Mouse (Mus musculus): ENCODE results near the gene Asic2. TPM values are rescaled to one million over a fixed set of nuclear protein-coding genes. Genes with fewer than 3 reads are reported as not detected.

Asic2 gene
- polyA plus RNA-seq, 1 experiment from 2014 or later = 17.7 TPM

DNA sequence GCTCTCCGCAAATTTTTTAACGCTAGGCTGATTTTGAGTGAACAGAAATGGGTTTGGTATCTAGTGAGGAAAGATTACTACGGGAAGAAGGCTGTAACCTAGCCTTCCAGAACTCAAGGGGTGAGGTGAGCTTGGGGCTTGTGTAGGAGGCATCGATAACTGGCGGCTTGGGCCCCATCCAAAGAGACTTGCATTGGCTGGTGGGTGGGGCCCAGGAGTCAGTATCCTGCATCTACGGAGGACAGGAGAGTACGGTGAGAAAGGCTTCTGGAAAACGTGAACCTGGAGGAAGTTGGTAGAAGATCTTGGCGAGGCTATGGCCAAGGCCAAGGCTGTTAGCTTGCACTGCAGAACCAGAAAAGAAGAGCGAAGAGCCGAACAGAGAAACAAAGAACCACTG lies 1113.8 kb downstream of the Asic2 start:
- 90% methylated on average over 11 of the region's 11 CpGs for WGBS
- ATAC-seq (ENCODE audit: low FRiP score, low read depth) = no peak
- Histone ChIP-seq H3K9me3 (no peaks in the 10 kb centered on the region), H3K4me3 (no peak overlapping the region), H3K36me3 (no peaks in the 10 kb centered on the region), H3K9ac (no peak overlapping the region), H3K27ac (replicated peaks) (no peak overlapping the region), H3K4me1 (replicated peaks) (peaks cover 9% of the 10 kb centered on the region; the same call in 1 of the 2 replicates), H3K4me2 (no peak overlapping the region), H3K27me3 (no peaks in the 10 kb centered on the region)

DNA sequence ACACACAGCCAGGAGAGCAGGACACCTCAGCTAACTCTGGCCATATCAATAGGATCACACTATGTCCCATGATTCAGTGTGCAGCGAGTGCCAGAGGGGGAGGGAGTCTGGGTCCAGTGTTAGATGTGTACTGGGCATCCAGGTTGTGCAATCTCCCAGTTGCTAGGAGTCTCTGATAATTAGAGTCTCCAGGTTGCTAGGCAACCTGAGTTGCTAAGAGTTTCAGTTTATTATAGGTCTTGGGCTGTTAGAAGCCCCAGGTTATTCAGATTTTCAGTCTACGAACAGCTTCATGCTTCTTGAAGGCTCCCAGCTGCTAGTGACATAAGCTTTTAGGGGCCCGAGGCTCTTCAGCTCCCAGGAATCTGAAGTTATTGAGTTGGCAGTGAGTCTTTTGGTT lies 1115.2 kb downstream of the Asic2 start:
- no peak overlapping the region for H3K4me3 ChIP-seq
- no peak overlapping the region for H3K27ac ChIP-seq (replicated peaks)
- 40% methylated on average over 3 of the region's 3 CpGs for WGBS
- H3K27me3 ChIP-seq = no peaks in the 10 kb centered on the region
- no peak for ATAC-seq (ENCODE audit: low FRiP score, low read depth)
- H3K9me3 ChIP-seq = no peaks in the 10 kb centered on the region
- peaks cover 9% of the 10 kb centered on the region; the same call in 1 of the 2 replicates for H3K4me1 ChIP-seq (replicated peaks)
- no peak overlapping the region for H3K9ac ChIP-seq
- H3K36me3 ChIP-seq = no peaks in the 10 kb centered on the region
- no peak overlapping the region for H3K4me2 ChIP-seq

DNA sequence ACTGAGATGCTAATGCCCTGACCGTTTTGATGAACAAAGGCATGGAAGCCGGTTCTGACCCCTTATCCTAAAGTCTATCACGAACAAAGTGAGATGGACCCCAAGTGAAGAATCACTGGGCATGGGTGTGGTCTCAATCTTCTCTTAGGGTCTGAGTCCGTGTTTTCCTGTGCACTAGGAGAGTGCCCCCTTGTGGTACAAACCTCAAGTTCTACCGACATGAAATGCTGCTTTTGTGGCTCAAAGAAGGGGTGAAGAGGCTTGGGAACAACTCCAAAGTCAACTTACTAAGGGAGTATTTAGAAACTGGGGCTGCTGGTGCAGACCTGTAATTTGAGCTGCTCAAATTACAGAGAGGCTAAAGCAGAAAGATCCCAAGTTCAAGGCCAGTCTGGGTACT lies 1116.4 kb downstream of the Asic2 start:
- Histone ChIP-seq H3K4me2 (no peak overlapping the region), H3K9me3 (no peaks in the 10 kb centered on the region), H3K27me3 (no peaks in the 10 kb centered on the region), H3K4me1 (replicated peaks) (peaks cover 9% of the 10 kb centered on the region; the same call in 1 of the 2 replicates), H3K27ac (replicated peaks) (no peak overlapping the region), H3K9ac (no peak overlapping the region), H3K36me3 (no peaks in the 10 kb centered on the region), H3K4me3 (no peak overlapping the region)
- 43% methylated on average over 5 of the region's 5 CpGs for WGBS
- ATAC-seq (ENCODE audit: low FRiP score, low read depth) = no peak

DNA sequence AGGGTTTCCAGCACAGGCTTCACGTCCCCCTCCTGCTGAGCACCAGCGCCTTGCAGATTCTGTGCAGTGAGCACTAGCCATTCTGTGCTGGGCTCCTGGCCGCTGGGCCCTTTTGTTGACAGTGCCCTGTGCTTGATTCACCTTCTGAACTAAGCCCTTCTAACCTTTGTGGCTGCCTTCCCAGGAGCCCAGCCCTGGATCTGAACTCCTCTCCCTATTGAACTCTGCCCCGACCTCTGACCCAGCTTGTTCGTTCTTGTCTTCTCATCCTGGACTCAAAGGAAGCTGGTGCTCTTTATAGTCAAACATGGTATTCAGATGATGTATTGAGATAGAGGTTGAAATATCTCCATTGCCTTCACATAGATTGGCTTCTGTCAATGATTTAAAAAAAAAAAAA lies 1120.1 kb downstream of the Asic2 start:
- H3K9ac ChIP-seq = no peak overlapping the region

DNA sequence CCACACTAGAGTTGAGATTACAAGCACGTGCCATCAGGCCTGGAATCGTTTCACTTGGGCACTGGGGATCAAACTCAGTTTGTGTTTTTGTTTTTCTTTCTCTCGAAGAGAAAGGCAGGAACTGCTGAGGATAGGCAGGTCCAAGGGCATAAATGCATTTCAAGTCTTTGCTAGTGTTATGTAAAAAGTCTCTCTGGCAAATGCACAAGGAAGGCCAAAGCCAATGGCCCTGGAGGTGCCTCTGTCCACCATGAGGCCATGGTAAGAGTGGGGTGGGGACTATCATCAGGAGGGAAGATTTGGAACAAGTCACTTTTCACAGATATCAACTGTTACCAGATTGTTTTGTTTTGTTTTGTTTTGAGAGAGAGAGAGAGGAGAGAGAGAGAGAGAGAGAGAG lies 1122.1 kb downstream of the Asic2 start:
- Histone ChIP-seq H3K4me1 (replicated peaks) (no peaks in the 10 kb centered on the region), H3K4me3 (no peak overlapping the region), H3K4me2 (no peak overlapping the region), H3K36me3 (no peaks in the 10 kb centered on the region), H3K9me3 (no peaks in the 10 kb centered on the region), H3K27me3 (no peaks in the 10 kb centered on the region), H3K27ac (replicated peaks) (no peak overlapping the region), H3K9ac (no peak overlapping the region)
- WGBS = 63% methylated on average over 3 of the region's 3 CpGs
- no peak for ATAC-seq (ENCODE audit: low FRiP score, low read depth)

More for the DNA sequence above, 1120.1 kb downstream of the Asic2 start:
- Histone ChIP-seq H3K27me3 (no peaks in the 10 kb centered on the region), H3K36me3 (no peaks in the 10 kb centered on the region), H3K4me2 (no peak overlapping the region), H3K9me3 (no peaks in the 10 kb centered on the region), H3K4me3 (no peak overlapping the region), H3K4me1 (replicated peaks) (peaks cover 6% of the 10 kb centered on the region; the same call in 1 of the 2 replicates), H3K27ac (replicated peaks) (no peak overlapping the region)
- no peak for ATAC-seq (ENCODE audit: low FRiP score, low read depth)
- 45% methylated on average over 5 of the region's 5 CpGs for WGBS

DNA sequence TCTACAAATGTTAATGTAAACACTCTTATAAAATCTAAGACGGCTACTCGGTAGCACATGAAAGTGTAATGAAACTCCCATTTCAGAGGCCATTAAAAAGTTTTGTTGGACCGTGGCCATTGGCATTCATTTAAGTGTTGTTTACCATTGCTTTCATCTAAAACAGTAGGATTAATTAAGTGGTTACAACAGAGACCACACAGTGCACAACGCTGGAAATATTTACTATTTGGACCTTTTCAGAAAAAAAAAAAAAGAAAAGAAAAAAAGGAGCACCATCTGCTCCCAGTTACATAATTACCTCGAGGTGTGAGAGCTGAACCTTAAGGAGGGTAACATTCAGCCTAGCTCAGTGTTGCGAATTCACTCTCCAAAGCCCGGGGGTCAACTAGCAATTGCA lies 1122.8 kb downstream of the Asic2 start:
- no peaks in the 10 kb centered on the region for H3K27me3 ChIP-seq
- no peaks in the 10 kb centered on the region for H3K9me3 ChIP-seq
- no peaks in the 10 kb centered on the region for H3K36me3 ChIP-seq
- no peak overlapping the region for H3K9ac ChIP-seq
- H3K27ac ChIP-seq (replicated peaks) = no peak overlapping the region
- no peak for ATAC-seq (ENCODE audit: low FRiP score, low read depth)
- H3K4me1 ChIP-seq (replicated peaks) = no peaks in the 10 kb centered on the region
- H3K4me3 ChIP-seq = no peak overlapping the region
- no peak overlapping the region for H3K4me2 ChIP-seq
- WGBS = 55% methylated on average over 7 of the region's 7 CpGs

DNA sequence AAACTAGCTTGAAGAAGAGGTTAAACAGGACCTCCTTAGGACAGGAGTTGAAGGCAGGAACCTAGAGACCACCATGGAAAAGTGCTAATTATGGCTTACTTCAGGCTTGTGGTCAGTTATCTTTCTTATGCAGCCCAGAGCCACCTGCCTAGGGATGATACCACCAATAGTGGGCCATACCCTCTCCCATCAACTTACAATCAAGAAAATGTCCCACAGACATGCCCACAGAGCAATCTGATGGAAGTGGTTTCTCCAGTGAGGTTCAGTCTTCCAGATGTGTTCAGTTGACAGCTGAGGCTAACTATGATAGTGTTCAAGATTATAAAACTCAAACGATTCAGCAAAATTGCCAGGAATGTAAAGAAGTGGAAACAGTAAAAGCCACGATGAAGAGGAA lies 1124.8 kb downstream of the Asic2 start:
- 82% methylated on average over 2 of the region's 2 CpGs for WGBS
- no peak for ATAC-seq (ENCODE audit: low FRiP score, low read depth)
- H3K4me2 ChIP-seq = no peak overlapping the region

DNA sequence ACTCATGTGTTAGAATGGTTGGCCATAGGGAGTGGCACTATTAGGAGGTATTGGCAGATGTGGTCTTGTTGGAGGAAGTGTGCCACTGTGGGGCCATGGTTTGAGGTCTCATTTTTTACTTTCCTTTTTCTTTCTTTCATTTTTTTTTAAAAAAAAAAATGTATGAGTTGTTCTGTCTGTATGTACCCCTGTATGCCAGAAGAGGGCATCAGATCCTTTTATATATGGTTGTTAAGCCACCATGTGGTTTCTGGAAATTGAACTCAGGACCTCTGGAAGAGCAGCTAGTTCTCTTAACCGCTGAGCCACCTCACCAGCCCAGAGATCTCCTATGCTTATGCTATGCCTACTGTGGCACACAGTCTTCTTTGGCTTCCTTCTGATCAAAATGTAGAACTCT lies 1129.5 kb downstream of the Asic2 start:
- Histone ChIP-seq H3K9ac (no peak overlapping the region), H3K4me1 (replicated peaks) (no peaks in the 10 kb centered on the region), H3K9me3 (no peaks in the 10 kb centered on the region), H3K27ac (replicated peaks) (no peak overlapping the region), H3K36me3 (no peaks in the 10 kb centered on the region), H3K4me3 (no peak overlapping the region), H3K27me3 (no peaks in the 10 kb centered on the region), H3K4me2 (no peak overlapping the region)
- 76% methylated on average over 1 of the region's 1 CpGs for WGBS
- ATAC-seq (ENCODE audit: low FRiP score, low read depth) = no peak

More for the DNA sequence above, 1124.8 kb downstream of the Asic2 start:
- Histone ChIP-seq H3K36me3 (no peaks in the 10 kb centered on the region), H3K9ac (no peak overlapping the region), H3K27me3 (no peaks in the 10 kb centered on the region), H3K4me1 (replicated peaks) (no peaks in the 10 kb centered on the region), H3K27ac (replicated peaks) (no peak overlapping the region), H3K4me3 (no peak overlapping the region), H3K9me3 (no peaks in the 10 kb centered on the region)

DNA sequence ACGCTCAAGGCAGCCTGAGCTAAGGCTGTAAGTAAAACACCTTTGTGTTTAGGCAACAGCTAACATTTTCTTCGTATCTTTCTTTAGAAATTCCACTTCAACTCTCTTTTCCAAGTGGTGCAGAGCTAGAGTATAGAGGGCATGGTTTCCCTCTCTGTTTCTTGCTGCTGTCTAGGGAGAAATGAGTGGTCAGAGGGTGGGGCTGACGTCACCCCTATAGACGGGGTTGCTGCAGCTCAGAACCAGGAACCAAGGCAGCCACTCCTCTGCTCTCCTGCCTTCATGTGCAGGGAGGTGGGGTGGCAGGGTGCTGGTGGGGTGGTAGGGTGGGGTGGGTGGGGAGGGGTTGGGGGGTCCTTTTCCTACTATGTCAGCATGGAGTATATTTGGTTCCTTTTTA lies 1132.4 kb downstream of the Asic2 start:
- WGBS = 81% methylated on average over 4 of the region's 4 CpGs
- no peaks in the 10 kb centered on the region for H3K27me3 ChIP-seq
- no peak overlapping the region for H3K4me3 ChIP-seq
- no peak overlapping the region for H3K4me2 ChIP-seq
- H3K9ac ChIP-seq = no peak overlapping the region
- no peaks in the 10 kb centered on the region for H3K36me3 ChIP-seq
- H3K4me1 ChIP-seq (replicated peaks) = no peaks in the 10 kb centered on the region; the same call in 1 of the 2 replicates
- H3K9me3 ChIP-seq = no peaks in the 10 kb centered on the region
- ATAC-seq (ENCODE audit: low FRiP score, low read depth) = no peak
- H3K27ac ChIP-seq (replicated peaks) = no peak overlapping the region

DNA sequence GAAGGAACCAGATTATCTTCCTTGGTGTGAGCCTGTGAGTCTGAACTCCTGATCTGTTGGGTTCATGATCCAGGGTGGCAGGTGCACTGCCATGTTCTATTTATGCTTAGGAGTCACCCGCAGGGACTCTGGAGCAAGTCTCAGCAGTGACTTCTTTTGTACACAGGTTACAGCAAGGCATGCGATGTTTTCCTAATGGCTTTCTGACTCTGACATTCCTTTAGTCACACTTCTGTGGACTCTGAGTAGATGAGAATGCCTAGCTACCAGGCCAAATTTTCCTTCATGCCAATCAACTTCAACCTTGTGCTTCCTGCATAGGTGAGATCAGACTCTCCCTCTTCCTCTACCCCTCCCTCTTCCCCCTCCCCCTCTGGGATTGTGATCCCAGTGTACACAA lies 1132.9 kb downstream of the Asic2 start:
- no peak for ATAC-seq (ENCODE audit: low FRiP score, low read depth)
- no peak overlapping the region for H3K4me2 ChIP-seq
- H3K36me3 ChIP-seq = no peaks in the 10 kb centered on the region

More for the DNA sequence above, 1132.9 kb downstream of the Asic2 start:
- no peaks in the 10 kb centered on the region for H3K9me3 ChIP-seq
- 70% methylated on average over 2 of the region's 2 CpGs for WGBS
- H3K9ac ChIP-seq = no peak overlapping the region
- no peaks in the 10 kb centered on the region; the same call in 1 of the 2 replicates for H3K4me1 ChIP-seq (replicated peaks)
- no peak overlapping the region for H3K4me3 ChIP-seq
- no peak overlapping the region for H3K27ac ChIP-seq (replicated peaks)
- H3K27me3 ChIP-seq = no peaks in the 10 kb centered on the region

Other genes with a start within 250 kb of the Asic2 start
- gene 5530401A14Rik, start 107.8 kb downstream of the Asic2 start, polyA plus RNA-seq (2015; fragmentation: Nextera tagmentation; extraction: Ambion mirVana) = 0.73 and 1.2 TPM in 2 replicates
- gene Ccl2, start 67.1 kb upstream of the Asic2 start, polyA plus RNA-seq (2015; fragmentation: Nextera tagmentation; extraction: Ambion mirVana) = 0.73 and 1.4 TPM in 2 replicates
- gene Gm17268, start 70.1 kb upstream of the Asic2 start, polyA plus RNA-seq (2015; fragmentation: Nextera tagmentation; extraction: Ambion mirVana) = not detected in 2 replicates
- 0.78 and 1.4 TPM in 2 replicates for gene Ccl7, start 77.3 kb upstream of the Asic2 start, polyA plus RNA-seq (2015; fragmentation: Nextera tagmentation; extraction: Ambion mirVana)
- gene Ccl11, start 89.4 kb upstream of the Asic2 start, polyA plus RNA-seq (2015; fragmentation: Nextera tagmentation; extraction: Ambion mirVana) = 0.27 and 0.54 TPM in 2 replicates
- gene Ccl12, start 133.4 kb upstream of the Asic2 start, polyA plus RNA-seq (2015; fragmentation: Nextera tagmentation; extraction: Ambion mirVana) = 1.4 and 2.9 TPM in 2 replicates
- not detected in 2 replicates for gene Ccl8, start 146.7 kb upstream of the Asic2 start, polyA plus RNA-seq (2015; fragmentation: Nextera tagmentation; extraction: Ambion mirVana)